Mouse (Mus musculus) liver, embryonic 12.5 days (tissue): ENCODE measurements around the gene Pnkd. TPM values are rescaled to one million over a fixed set of nuclear protein-coding genes. Genes with fewer than 3 reads are reported as not detected.

Experiments used
- ATAC-seq: fragments of 200-750 bp; cut with Nextera tagmentation; 2 replicates; pipeline ENCODE4 v1.8.0; 2017; ENCODE audit warnings: moderate number of reproducible peaks, mild to moderate bottlenecking, moderate library complexity
- H3K27ac ChIP-seq: fragments of 300-500 bp; sonication (generic); 2 replicates; pipeline ENCODE4 v1.5.1; 2016; ENCODE audit warnings: mild to moderate bottlenecking
- H3K27me3 ChIP-seq: fragments of 300-500 bp; sonication (generic); replicated peaks from 2 replicates; pipeline ENCODE4 v1.6.1; 2016; ENCODE audit warnings: mild to moderate bottlenecking, moderate library complexity
- H3K36me3 ChIP-seq: fragments of 300-500 bp; sonication (generic); 2 replicates; pipeline ENCODE4 v1.6.1; 2016; ENCODE audit warnings: mild to moderate bottlenecking, moderate library complexity
- H3K4me1 ChIP-seq: fragments of 300-500 bp; sonication (generic); 2 replicates; pipeline ENCODE4 v1.6.1; 2016
- H3K4me2 ChIP-seq: fragments of 300-500 bp; sonication (generic); 2 replicates; pipeline ENCODE4 v1.6.1; 2016; ENCODE audit warnings: mild to moderate bottlenecking, moderate library complexity
- H3K4me3 ChIP-seq: fragments of 300-500 bp; sonication (generic); 2 replicates; pipeline ENCODE4 v1.5.1; 2016; ENCODE audit warnings: mild to moderate bottlenecking, moderate library complexity
- H3K9ac ChIP-seq: fragments of 300-500 bp; sonication (generic); 2 replicates; pipeline ENCODE4 v1.6.1; 2016; ENCODE audit warnings: mild to moderate bottlenecking, moderate library complexity
- H3K9me3 ChIP-seq: fragments of 300-500 bp; sonication (generic); replicated peaks from 2 replicates; pipeline ENCODE4 v1.6.1; 2016; ENCODE audit warnings: mild to moderate bottlenecking, moderate library complexity
- WGBS: fragments of 180-500 bp; shearing (Covaris S2); methylation state at CpG from one replicate; pipeline ENCODE4 v1.1.7; 2016; ENCODE audit not compliant: insufficient replicate concordance; 5-methylcytosine and 5-hydroxymethylcytosine counted together
- polyA plus RNA-seq: library from polyadenylated mRNA; unstranded; fragments of >200 nt; fragmentation: Nextera tagmentation; extraction: Ambion mirVana; gene quantifications from 2 replicates; pipeline ENCODE4 v1.2.1, GENCODE M21; 2016

Pnkd gene
- polyA plus RNA-seq, 1 experiment from 2014 or later: 48.7 TPM

DNA sequence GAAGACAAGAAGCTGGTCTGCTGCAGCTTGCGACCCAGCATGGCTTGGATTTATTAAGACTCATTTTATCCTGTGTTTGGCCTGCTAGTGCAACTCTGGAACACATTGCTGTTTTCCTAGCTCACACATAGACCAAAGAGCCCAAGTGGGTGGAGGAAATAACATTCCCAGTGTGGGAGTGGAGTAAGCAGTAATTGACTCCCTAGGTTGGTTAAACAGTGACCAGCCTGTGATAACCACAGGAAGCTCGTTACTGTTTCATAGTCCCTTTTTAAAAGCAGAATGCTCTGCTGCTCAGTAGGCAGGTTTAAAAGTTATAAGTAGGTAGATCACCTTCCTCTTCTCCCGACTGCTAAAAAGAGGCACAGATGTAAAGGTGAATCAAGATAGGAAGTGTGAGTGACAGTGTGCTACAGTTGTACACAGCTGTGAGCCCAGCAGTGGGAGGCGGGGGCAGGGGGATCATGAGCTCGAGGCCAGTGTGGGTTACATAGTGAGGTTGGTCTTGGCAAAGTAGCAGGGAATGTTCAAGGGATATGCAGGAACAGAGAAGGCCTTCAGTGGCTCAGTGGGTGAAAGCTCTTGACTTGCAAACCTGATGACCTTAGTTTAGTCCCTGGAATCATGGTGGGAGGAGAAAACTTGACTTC is 35.3 kb upstream of the Pnkd start:
- Histone ChIP-seq H3K9ac (no peak overlapping the region), H3K27me3 (no peaks in the 10 kb centered on the region), H3K4me1 (peaks cover 49% of the 10 kb centered on the region), H3K36me3 (peaks cover 86% of the 10 kb centered on the region), H3K27ac (peak overlapping the region; percentile 66), H3K4me2 (0 out of 2 replicates have a peak overlapping the region, but pooled peaks have one; percentile 15), H3K4me3 (no peak overlapping the region), H3K9me3 (no peaks in the 10 kb centered on the region)
- ATAC-seq: peak; percentile 59; the same call in 1 of the 2 replicates
- 50% methylated on average over 5 of the region's 5 CpGs for WGBS

DNA sequence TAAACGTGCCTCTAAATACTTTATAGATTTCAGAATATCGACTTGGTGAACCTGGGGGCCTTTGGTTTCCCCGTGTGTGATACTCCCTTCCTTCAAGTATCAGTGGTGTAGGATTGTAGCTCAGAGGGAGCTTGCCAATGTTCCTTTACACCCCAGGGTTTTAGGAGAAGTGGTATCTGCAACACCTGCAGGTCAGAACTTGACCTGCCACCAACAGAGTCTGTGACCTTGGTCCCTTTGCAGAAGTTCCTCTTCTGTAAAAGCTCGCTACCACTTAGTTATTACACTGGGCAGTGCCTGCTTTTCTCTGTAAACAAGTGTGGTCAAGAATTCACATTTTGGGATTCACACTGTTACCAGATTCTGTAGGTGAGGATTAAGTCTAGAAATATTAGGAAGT is 34.6 kb upstream of the Pnkd start:
- peak overlapping the region; percentile 66 for H3K27ac ChIP-seq
- no peak overlapping the region for H3K9ac ChIP-seq
- no peak for ATAC-seq
- no peaks in the 10 kb centered on the region for H3K9me3 ChIP-seq
- no peak overlapping the region for H3K4me2 ChIP-seq
- peaks cover 42% of the 10 kb centered on the region for H3K4me1 ChIP-seq
- WGBS: 76% methylated on average over 4 of the region's 4 CpGs
- H3K27me3 ChIP-seq: no peaks in the 10 kb centered on the region
- peaks cover 92% of the 10 kb centered on the region for H3K36me3 ChIP-seq
- H3K4me3 ChIP-seq: no peak overlapping the region

DNA sequence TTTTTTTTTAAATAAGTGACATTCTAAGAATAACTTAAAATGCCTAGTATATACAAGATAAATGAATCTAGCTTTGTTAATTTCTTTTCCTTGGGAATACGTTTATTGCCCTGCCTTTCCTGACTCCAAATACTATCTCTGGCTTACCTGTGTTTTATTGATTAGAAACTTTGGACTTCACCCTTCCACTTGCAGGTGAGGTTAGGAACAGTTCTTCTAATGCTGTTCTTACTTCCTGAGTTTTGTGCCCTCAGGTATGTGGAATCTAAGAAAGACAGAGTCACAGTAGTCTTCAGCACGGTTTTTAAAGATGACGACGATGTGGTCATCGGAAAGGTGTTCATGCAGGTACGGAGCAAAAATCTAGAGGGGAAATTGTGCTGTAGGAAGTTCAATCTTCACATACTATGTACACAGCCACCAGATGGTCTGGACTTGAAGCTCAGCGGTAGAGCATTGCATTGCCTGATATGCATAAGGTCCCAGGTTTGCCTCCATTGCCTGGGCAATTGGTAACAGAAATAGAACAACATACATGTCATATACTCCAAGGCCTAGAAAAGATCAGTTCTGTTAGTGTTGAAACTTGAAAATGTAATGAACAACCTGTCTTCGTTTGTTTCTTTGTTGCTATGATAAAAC is 28.9 kb upstream of the Pnkd start:
- H3K27ac ChIP-seq: no peak overlapping the region
- no peaks in the 10 kb centered on the region for H3K27me3 ChIP-seq
- WGBS: 87% methylated on average over 8 of the region's 8 CpGs
- H3K9ac ChIP-seq: no peak overlapping the region
- H3K9me3 ChIP-seq: no peaks in the 10 kb centered on the region
- H3K4me3 ChIP-seq: no peak overlapping the region
- no peak for ATAC-seq
- peaks cover 97% of the 10 kb centered on the region for H3K36me3 ChIP-seq
- no peak overlapping the region for H3K4me2 ChIP-seq
- H3K4me1 ChIP-seq: 0 out of 2 replicates have a peak, but pooled peaks cover 3% of the 10 kb centered on the region

DNA sequence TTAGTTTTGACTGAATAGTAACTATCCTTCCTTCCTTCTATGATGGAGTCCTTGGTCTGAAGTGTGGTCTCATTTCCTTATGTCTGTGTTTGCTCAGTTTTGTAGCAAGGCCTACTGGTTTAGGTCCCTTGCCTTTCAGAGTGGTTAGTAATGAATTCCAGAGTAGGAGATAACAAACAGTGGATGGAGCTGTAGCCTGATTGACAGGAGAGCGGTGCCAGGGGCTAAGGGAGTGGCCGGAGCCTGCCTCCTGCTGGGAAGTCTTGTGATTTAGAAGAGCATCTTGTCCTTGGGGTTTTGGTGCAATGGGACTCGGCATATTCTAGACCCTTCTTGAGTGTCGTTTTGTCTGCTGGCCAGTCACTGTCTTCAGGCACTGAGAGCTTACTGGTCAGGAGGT is 27.9 kb upstream of the Pnkd start:
- H3K4me3 ChIP-seq: no peak overlapping the region
- H3K4me1 ChIP-seq: 0 out of 2 replicates have a peak, but pooled peaks cover 3% of the 10 kb centered on the region
- ATAC-seq: no peak
- H3K27ac ChIP-seq: no peak overlapping the region
- 76% methylated on average over 4 of the region's 4 CpGs for WGBS
- H3K27me3 ChIP-seq: no peaks in the 10 kb centered on the region
- H3K4me2 ChIP-seq: no peak overlapping the region
- no peaks in the 10 kb centered on the region for H3K9me3 ChIP-seq
- H3K36me3 ChIP-seq: peaks cover 97% of the 10 kb centered on the region
- H3K9ac ChIP-seq: no peak overlapping the region

DNA sequence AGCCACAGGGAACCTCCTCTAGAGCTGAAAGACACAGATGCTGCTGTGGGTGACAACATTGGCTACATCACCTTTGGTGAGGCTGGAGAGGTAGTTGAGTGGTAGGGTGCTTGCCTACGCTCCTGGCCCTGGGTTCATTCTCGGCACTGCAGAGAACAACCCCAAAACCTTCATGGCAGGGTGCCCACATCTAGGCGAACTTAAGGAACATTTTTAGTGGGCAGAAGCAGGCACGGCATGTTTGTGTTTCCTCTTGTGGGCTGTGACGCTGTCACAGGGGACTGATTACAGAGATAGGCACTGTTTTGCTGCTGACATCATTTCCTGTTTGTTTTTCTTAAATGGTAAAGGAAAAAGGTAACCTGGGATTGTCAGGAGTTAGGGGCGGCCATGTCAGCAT is 22.2 kb upstream of the Pnkd start:
- Histone ChIP-seq H3K4me1 (no peaks in the 10 kb centered on the region), H3K9me3 (no peaks in the 10 kb centered on the region), H3K27me3 (no peaks in the 10 kb centered on the region), H3K4me2 (no peak overlapping the region), H3K9ac (no peak overlapping the region), H3K36me3 (peaks cover 97% of the 10 kb centered on the region), H3K4me3 (no peak overlapping the region), H3K27ac (no peak overlapping the region)
- WGBS: 78% methylated on average over 6 of the region's 6 CpGs
- no peak for ATAC-seq

DNA sequence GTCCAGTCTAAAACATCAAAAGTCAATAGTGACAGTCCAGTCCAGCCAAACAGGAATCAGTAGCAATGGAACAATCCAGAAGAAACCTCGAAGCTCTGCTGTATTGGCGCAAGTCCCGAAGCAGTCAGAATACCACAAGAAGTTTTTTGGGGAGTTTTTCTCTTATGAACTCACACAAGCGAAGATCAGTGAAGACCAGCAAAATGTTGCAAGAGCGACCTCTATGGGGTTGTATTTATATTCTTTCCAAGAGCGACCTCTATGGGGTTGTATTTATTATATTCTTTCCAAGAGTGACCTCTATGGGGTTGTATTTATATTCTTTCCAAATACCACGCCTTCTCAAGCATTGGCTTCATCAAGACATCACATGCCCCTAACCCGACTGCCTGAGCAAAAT is 16.0 kb upstream of the Pnkd start:
- Histone ChIP-seq H3K36me3 (peaks cover 54% of the 10 kb centered on the region), H3K4me3 (no peak overlapping the region), H3K27me3 (no peaks in the 10 kb centered on the region), H3K9ac (no peak overlapping the region), H3K9me3 (no peaks in the 10 kb centered on the region), H3K27ac (no peak overlapping the region), H3K4me2 (no peak overlapping the region), H3K4me1 (no peaks in the 10 kb centered on the region)
- no peak for ATAC-seq
- WGBS: 69% methylated on average over 8 of the region's 8 CpGs

DNA sequence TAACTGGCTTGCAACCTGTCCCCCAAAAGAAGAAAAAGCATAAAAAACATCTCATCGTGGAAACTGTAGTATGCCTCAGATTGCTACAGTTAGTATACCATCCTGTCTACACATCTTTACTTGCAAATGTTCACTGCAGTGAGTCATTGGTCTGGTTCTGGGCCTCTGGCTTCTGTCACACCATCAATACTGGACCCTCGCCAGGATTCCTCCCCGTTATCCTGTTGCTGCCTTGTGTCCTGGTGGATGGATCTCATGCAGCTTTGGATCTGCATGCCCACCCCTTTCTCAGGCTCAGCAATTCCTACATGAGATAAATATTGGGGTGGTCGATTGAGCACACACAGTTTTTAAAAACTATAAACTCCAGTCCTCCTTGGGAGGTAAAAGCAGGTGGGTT is 13.1 kb upstream of the Pnkd start:
- Histone ChIP-seq H3K9me3 (no peaks in the 10 kb centered on the region), H3K4me3 (no peak overlapping the region), H3K9ac (no peak overlapping the region), H3K27me3 (peaks cover 21% of the 10 kb centered on the region; the same call in 1 of the 2 replicates), H3K4me2 (no peak overlapping the region), H3K36me3 (peaks cover 24% of the 10 kb centered on the region), H3K4me1 (peaks cover 13% of the 10 kb centered on the region; the same call in 1 of the 2 replicates), H3K27ac (no peak overlapping the region)
- WGBS: 65% methylated on average over 4 of the region's 4 CpGs
- no peak for ATAC-seq

DNA sequence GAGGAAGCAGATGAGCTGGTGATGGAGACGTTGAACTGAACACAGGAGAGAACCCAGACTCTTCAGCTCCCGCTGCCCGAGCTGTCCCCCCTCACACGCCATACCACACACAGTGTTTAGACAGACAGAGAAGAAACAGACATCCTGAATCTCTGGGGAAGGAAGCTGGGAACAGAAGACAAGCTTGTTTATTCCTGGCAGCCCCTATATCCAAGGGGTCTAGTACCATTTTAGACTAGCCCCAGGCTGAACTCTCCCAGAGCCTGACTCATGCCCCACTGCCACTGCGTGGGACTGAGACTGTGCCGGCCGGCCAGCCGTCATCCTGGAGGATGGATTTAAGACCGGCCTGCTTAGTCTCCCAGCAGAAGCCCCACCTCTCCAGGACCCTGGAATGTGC is 9.7 kb upstream of the Pnkd start:
- H3K4me2 ChIP-seq: no peak overlapping the region
- H3K9me3 ChIP-seq: no peaks in the 10 kb centered on the region
- peaks cover 29% of the 10 kb centered on the region for H3K4me1 ChIP-seq
- no peak overlapping the region for H3K4me3 ChIP-seq
- H3K36me3 ChIP-seq: peaks cover 16% of the 10 kb centered on the region
- H3K27ac ChIP-seq: peak overlapping the region; percentile 40; the same call in 1 of the 2 replicates
- WGBS: 25% methylated on average over 9 of the region's 9 CpGs
- peaks cover 29% of the 10 kb centered on the region; the same call in 1 of the 2 replicates for H3K27me3 ChIP-seq
- no peak overlapping the region for H3K9ac ChIP-seq
- 0 out of 2 replicates have a peak, but pooled peaks have one; percentile 17 for ATAC-seq

DNA sequence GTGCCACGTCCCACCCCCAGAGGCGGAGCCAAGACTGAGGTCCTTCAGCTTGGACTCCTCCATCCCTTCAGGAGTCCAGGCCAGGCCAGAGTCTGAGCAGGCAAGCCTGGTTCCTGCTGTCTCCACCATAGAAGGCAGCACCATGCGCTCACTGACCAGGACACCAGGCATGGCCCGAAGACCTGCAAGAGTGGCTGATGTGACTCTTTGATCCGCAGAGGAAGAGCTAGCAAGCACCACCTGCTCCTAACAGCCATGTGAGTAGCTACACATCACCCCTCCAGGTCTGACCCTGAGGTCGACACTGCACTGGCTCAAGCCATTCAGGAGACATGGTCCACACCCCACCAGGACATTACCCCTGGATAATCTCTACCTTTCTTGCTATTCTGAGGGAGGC is 7.7 kb upstream of the Pnkd start:
- no peaks in the 10 kb centered on the region for H3K9me3 ChIP-seq
- WGBS: 59% methylated on average over 6 of the region's 6 CpGs
- H3K4me1 ChIP-seq: peaks cover 32% of the 10 kb centered on the region
- no peak overlapping the region for H3K4me3 ChIP-seq
- H3K9ac ChIP-seq: no peak overlapping the region
- peaks cover 36% of the 10 kb centered on the region for H3K36me3 ChIP-seq
- no peak overlapping the region for H3K4me2 ChIP-seq
- ATAC-seq: no peak
- H3K27ac ChIP-seq: no peak overlapping the region
- H3K27me3 ChIP-seq: peaks cover 29% of the 10 kb centered on the region; the same call in 1 of the 2 replicates

DNA sequence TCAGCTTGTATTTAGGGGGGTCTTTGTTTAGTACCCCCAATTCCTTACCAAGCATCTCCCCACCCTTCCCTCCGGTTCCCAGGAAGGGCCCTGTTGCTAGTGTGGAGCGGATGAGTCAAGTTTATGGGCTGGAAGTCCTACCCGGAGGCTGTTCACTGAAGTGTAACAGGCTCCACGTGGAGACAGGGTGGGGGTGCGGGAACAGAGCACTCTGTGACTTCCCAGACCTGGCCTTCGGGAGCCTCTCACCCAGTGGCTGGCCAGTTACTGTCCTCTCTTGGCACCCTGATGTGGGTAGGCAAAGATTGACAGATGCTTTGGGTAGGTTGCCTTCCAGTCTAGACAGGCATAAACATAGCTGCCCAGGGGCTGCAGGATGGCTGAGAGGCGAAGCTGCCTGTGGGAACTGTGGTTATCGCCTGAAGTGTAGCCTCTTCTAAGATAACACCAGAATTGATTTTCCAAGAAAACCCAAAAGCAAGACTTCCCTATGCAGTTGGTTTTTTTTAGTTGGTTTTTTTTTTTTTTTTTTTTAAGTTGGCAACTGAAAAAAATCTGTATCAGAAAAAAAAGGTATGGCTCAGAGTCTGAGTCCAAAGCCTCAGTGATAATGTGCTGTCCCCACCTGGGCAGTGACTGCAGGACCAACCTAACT is 6.7 kb upstream of the Pnkd start:
- H3K9ac ChIP-seq: no peak overlapping the region
- no peaks in the 10 kb centered on the region for H3K9me3 ChIP-seq
- peaks cover 29% of the 10 kb centered on the region; the same call in 1 of the 2 replicates for H3K27me3 ChIP-seq
- no peak overlapping the region for H3K4me2 ChIP-seq
- H3K36me3 ChIP-seq: peaks cover 46% of the 10 kb centered on the region
- no peak overlapping the region for H3K27ac ChIP-seq
- ATAC-seq: no peak
- no peak overlapping the region for H3K4me3 ChIP-seq
- 45% methylated on average over 8 of the region's 8 CpGs for WGBS
- H3K4me1 ChIP-seq: peaks cover 36% of the 10 kb centered on the region

DNA sequence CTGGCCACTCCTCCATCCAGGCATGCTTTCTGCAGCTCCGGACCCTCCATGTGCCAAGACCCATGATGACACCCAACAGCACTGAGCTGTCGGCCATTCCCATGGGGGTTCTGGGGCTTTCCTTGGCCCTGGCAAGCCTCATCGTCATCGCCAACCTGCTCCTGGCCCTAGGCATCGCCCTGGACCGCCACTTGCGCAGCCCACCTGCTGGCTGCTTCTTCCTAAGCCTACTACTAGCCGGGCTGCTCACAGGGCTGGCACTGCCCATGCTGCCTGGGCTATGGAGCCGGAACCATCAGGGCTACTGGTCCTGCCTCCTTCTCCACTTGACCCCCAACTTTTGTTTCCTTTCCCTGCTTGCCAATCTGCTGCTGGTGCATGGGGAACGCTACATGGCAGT is 6.2 kb upstream of the Pnkd start, which contains the start of gene Gpbar1:
TSS of gene Gpbar1 (plus strand) at position 13 of the 400 bp plus-strand sequence.
- no peak for ATAC-seq
- Histone ChIP-seq H3K27me3 (peaks cover 29% of the 10 kb centered on the region; the same call in 1 of the 2 replicates), H3K4me1 (peaks cover 42% of the 10 kb centered on the region), H3K4me3 (no peak within 1 kb of the TSS), H3K9me3 (no peaks in the 10 kb centered on the region), H3K9ac (no peak within 1 kb of the TSS), H3K27ac (no peak within 1 kb of the TSS), H3K4me2 (no peak within 1 kb of the TSS), H3K36me3 (peaks cover 49% of the 10 kb centered on the region)
- 84% methylated on average over 10 of the region's 10 CpGs for WGBS

DNA sequence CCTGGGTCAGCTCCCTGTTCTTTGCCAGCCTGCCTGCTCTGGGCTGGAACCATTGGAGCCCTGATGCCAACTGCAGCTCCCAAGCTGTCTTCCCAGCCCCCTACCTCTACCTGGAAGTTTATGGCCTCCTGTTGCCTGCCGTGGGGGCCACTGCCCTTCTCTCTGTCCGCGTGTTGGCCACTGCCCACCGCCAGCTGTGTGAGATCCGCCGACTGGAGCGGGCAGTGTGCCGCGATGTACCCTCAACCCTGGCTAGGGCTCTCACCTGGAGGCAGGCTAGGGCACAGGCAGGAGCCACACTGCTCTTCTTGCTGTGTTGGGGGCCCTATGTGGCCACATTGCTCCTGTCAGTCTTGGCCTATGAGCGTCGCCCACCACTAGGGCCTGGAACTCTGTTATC is 5.7 kb upstream of the Pnkd start:
- Histone ChIP-seq H3K9me3 (no peaks in the 10 kb centered on the region), H3K9ac (no peak overlapping the region), H3K27ac (no peak overlapping the region), H3K36me3 (peaks cover 49% of the 10 kb centered on the region), H3K4me2 (no peak overlapping the region), H3K27me3 (peaks cover 29% of the 10 kb centered on the region; the same call in 1 of the 2 replicates), H3K4me3 (no peak overlapping the region), H3K4me1 (peaks cover 46% of the 10 kb centered on the region)
- no peak for ATAC-seq
- 85% methylated on average over 11 of the region's 11 CpGs for WGBS
